Mouse (Mus musculus): ENCODE results near the gene 2010300C02Rik.
A peak's percentile ranks its signal among the peaks of the same experiment; 100 is the strongest.

Gene 2010300C02Rik

GRCm38 (mm10) chr1:37735932-37736331 lies 16.0 kb upstream of the 2010300C02Rik start:
- TF ChIP-seq CTCF (conservative IDR thresholded peaks at IDR 0.05; ENCODE audit: low read length): no peak
- no peaks in the 10 kb centered on the region for H3K27me3 ChIP-seq (ENCODE audit: insufficient read depth, low read length)
- H3K36me3 ChIP-seq (ENCODE audit: insufficient read depth, low read length): no peaks in the 10 kb centered on the region
- no peaks in the 10 kb centered on the region for H3K9me3 ChIP-seq (ENCODE audit: low read length)
- H3K4me1 ChIP-seq (replicated peaks; ENCODE audit: low read depth, low read length): no peaks in the 10 kb centered on the region
- no peak overlapping the region for H3K4me3 ChIP-seq (replicated peaks; ENCODE audit: low read length)

DNA sequence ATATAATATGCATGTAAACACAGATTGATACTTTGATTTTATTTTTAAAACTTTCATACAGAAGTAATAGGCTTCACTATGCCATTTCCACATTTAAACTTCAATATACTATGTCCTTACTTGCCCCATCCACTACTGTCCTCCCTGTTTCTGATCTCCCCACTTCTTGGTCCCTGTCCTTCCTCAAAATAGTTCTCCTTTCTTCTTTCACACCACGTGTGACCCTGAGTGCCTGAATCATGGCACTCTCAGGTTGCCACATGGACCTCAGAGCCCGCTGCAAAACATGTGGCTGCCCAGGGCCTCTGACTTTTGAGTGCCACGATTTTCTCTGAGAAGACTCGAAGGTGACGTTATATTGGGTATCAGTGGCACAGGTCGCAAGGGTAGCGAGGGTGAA lies 15.0 kb upstream of the 2010300C02Rik start:
- Histone ChIP-seq H3K4me3 (replicated peaks; ENCODE audit: low read length) (no peak overlapping the region), H3K36me3 (ENCODE audit: insufficient read depth, low read length) (no peaks in the 10 kb centered on the region), H3K4me1 (replicated peaks; ENCODE audit: low read depth, low read length) (no peaks in the 10 kb centered on the region), H3K27me3 (ENCODE audit: insufficient read depth, low read length) (no peaks in the 10 kb centered on the region), H3K9me3 (ENCODE audit: low read length) (no peaks in the 10 kb centered on the region)
- TF ChIP-seq POU5F1 (IDR thresholded peaks at IDR 0.05; ENCODE audit: borderline replicate concordance, low read length): no peak
- no peak for TF ChIP-seq CTCF (conservative IDR thresholded peaks at IDR 0.05; ENCODE audit: low read length)
- TF ChIP-seq NANOG (IDR thresholded peaks at IDR 0.05; ENCODE audit: borderline replicate concordance, low read length): no peak

GRCm38 (mm10) chr1:37729353-37729752 lies 9.5 kb upstream of the 2010300C02Rik start:
- Histone ChIP-seq H3K36me3 (ENCODE audit: insufficient read depth, low read length) (no peaks in the 10 kb centered on the region), H3K4me3 (replicated peaks; ENCODE audit: low read length) (no peak overlapping the region), H3K9me3 (ENCODE audit: low read length) (no peaks in the 10 kb centered on the region), H3K27me3 (ENCODE audit: insufficient read depth, low read length) (no peaks in the 10 kb centered on the region), H3K4me1 (replicated peaks; ENCODE audit: low read depth, low read length) (peaks cover 12% of the 10 kb centered on the region)
- TF ChIP-seq CTCF (conservative IDR thresholded peaks at IDR 0.05; ENCODE audit: low read length): no peak

DNA sequence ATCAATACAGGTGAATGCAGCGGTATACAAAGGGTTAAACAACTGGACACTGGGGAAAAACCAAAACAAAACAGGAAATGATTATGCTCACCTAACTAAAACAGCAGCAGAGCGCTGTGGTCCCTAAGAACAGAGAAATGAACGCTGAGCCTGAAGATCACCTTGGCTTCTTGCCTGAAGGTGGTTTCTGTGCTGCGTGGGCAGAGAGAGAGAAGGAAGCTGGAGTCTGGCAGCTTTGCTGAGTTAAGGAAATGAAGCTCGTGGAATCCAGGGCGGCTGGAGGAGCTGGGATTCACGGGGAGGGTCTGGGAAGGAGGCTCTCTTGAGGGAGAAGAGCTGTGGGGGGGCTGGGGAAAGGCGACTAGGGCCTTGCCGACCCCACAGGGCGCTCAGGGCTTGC lies 8.2 kb upstream of the 2010300C02Rik start:
- TF ChIP-seq POU5F1 (IDR thresholded peaks at IDR 0.05; ENCODE audit: borderline replicate concordance, low read length): no peak
- no peak for TF ChIP-seq NANOG (IDR thresholded peaks at IDR 0.05; ENCODE audit: borderline replicate concordance, low read length)
- TF ChIP-seq CTCF (conservative IDR thresholded peaks at IDR 0.05; ENCODE audit: low read length): no peak
- Histone ChIP-seq H3K36me3 (ENCODE audit: insufficient read depth, low read length) (no peaks in the 10 kb centered on the region), H3K4me1 (replicated peaks; ENCODE audit: low read depth, low read length) (peaks cover 12% of the 10 kb centered on the region), H3K4me3 (replicated peaks; ENCODE audit: low read length) (no peak overlapping the region), H3K9me3 (ENCODE audit: low read length) (no peaks in the 10 kb centered on the region), H3K27me3 (ENCODE audit: insufficient read depth, low read length) (no peaks in the 10 kb centered on the region; the same call in 1 of the 2 replicates)

DNA sequence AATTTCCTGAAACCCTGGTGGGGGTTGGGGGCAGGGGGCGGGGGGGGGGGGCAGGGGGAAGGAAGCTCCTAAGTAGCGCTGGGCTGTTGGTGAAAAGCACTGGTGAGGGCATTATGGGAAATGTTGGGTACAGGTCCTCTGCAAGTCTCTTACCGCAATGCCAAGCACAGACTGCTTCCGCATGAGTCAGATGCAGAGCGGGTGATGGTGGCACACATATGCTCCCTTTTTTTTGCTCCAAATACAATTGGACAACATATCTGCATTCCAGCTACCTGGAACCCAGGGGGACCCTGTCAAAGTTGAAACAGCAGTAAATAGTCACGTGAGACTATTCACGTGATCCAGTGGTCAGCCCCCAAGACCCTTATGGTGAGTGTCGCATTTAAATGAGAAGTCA lies 7.3 kb upstream of the 2010300C02Rik start:
- Histone ChIP-seq H3K4me3 (replicated peaks; ENCODE audit: low read length) (no peak overlapping the region), H3K9me3 (ENCODE audit: low read length) (no peaks in the 10 kb centered on the region), H3K4me1 (replicated peaks; ENCODE audit: low read depth, low read length) (peaks cover 12% of the 10 kb centered on the region), H3K27me3 (ENCODE audit: insufficient read depth, low read length) (peaks cover 6% of the 10 kb centered on the region; the same call in 1 of the 2 replicates), H3K36me3 (ENCODE audit: insufficient read depth, low read length) (no peaks in the 10 kb centered on the region)
- TF ChIP-seq POU5F1 (IDR thresholded peaks at IDR 0.05; ENCODE audit: borderline replicate concordance, low read length) (no peak), NANOG (IDR thresholded peaks at IDR 0.05; ENCODE audit: borderline replicate concordance, low read length) (no peak), CTCF (conservative IDR thresholded peaks at IDR 0.05; ENCODE audit: low read length) (no peak)

GRCm38 (mm10) chr1:37726426-37726825 lies 6.5 kb upstream of the 2010300C02Rik start:
- no peaks in the 10 kb centered on the region for H3K36me3 ChIP-seq (ENCODE audit: insufficient read depth, low read length)
- H3K27me3 ChIP-seq (ENCODE audit: insufficient read depth, low read length): peaks cover 10% of the 10 kb centered on the region
- H3K4me1 ChIP-seq (replicated peaks; ENCODE audit: low read depth, low read length): peaks cover 12% of the 10 kb centered on the region
- H3K9me3 ChIP-seq (ENCODE audit: low read length): no peaks in the 10 kb centered on the region
- H3K4me3 ChIP-seq (replicated peaks; ENCODE audit: low read length): no peak overlapping the region
- no peak for TF ChIP-seq NANOG (IDR thresholded peaks at IDR 0.05; ENCODE audit: borderline replicate concordance, low read length)
- no peak for TF ChIP-seq CTCF (conservative IDR thresholded peaks at IDR 0.05; ENCODE audit: low read length)
- TF ChIP-seq POU5F1 (IDR thresholded peaks at IDR 0.05; ENCODE audit: borderline replicate concordance, low read length): no peak

- H3K9me3 ChIP-seq (ENCODE audit: low read length): no peaks in the 10 kb centered on the region
- peaks cover 12% of the 10 kb centered on the region for H3K4me1 ChIP-seq (replicated peaks; ENCODE audit: low read depth, low read length)
These were observed 6.0 kb upstream of the 2010300C02Rik start for GRCm38 (mm10) chr1:37725880-37726279.

GRCm38 (mm10) chr1:37721092-37721491 lies 1.2 kb upstream of the 2010300C02Rik start:
- Histone ChIP-seq H3K27me3 (ENCODE audit: insufficient read depth, low read length) (peaks cover 48% of the 10 kb centered on the region), H3K36me3 (ENCODE audit: insufficient read depth, low read length) (no peaks in the 10 kb centered on the region), H3K4me3 (replicated peaks; ENCODE audit: low read length) (no peak overlapping the region), H3K4me1 (replicated peaks; ENCODE audit: low read depth, low read length) (peaks cover 20% of the 10 kb centered on the region), H3K9me3 (ENCODE audit: low read length) (no peaks in the 10 kb centered on the region)
- TF ChIP-seq CTCF (conservative IDR thresholded peaks at IDR 0.05; ENCODE audit: low read length) (no peak), POU5F1 (IDR thresholded peaks at IDR 0.05; ENCODE audit: borderline replicate concordance, low read length) (no peak), NANOG (IDR thresholded peaks at IDR 0.05; ENCODE audit: borderline replicate concordance, low read length) (no peak)

More at GRCm38 (mm10) chr1:37725880-37726279, 6.0 kb upstream of the 2010300C02Rik start:
- H3K27me3 ChIP-seq (ENCODE audit: insufficient read depth, low read length): peaks cover 16% of the 10 kb centered on the region
- TF ChIP-seq CTCF (conservative IDR thresholded peaks at IDR 0.05; ENCODE audit: low read length): no peak
- TF ChIP-seq POU5F1 (IDR thresholded peaks at IDR 0.05; ENCODE audit: borderline replicate concordance, low read length): no peak
- TF ChIP-seq NANOG (IDR thresholded peaks at IDR 0.05; ENCODE audit: borderline replicate concordance, low read length): no peak
- H3K4me3 ChIP-seq (replicated peaks; ENCODE audit: low read length): no peak overlapping the region; the same call in 1 of the 2 replicates
- H3K36me3 ChIP-seq (ENCODE audit: insufficient read depth, low read length): no peaks in the 10 kb centered on the region

- Histone ChIP-seq H3K4me3 (replicated peaks; ENCODE audit: low read length) (peak overlapping the region; percentile 85), H3K9me3 (ENCODE audit: low read length) (no peaks in the 10 kb centered on the region), H3K4me1 (replicated peaks; ENCODE audit: low read depth, low read length) (peaks cover 17% of the 10 kb centered on the region), H3K36me3 (ENCODE audit: insufficient read depth, low read length) (no peaks in the 10 kb centered on the region), H3K27me3 (ENCODE audit: insufficient read depth, low read length) (peaks cover 53% of the 10 kb centered on the region)
- no peak for TF ChIP-seq CTCF (conservative IDR thresholded peaks at IDR 0.05; ENCODE audit: low read length)
- TF ChIP-seq POU5F1 (IDR thresholded peaks at IDR 0.05; ENCODE audit: borderline replicate concordance, low read length): no peak
- TF ChIP-seq NANOG (IDR thresholded peaks at IDR 0.05; ENCODE audit: borderline replicate concordance, low read length): no peak
These were observed 708 bp downstream of the 2010300C02Rik start for GRCm38 (mm10) chr1:37719030-37719723.
